Mouse (Mus musculus) hindbrain, embryonic 13.5 days (tissue): Measurements from ENCODE around the gene Bbs4. TPM values are rescaled to one million over a fixed set of nuclear protein-coding genes. Genes with fewer than 3 reads are reported as not detected.

Source experiments
- ATAC-seq: fragments of 200-750 bp; cut with Nextera tagmentation; 2 replicates; pipeline ENCODE4 v1.8.0; 2017; ENCODE audit warnings: moderate TSS enrichment; ENCODE audit not compliant: low FRiP score
- H3K27ac ChIP-seq: fragments of 300-500 bp; sonication (generic); 2 replicates; pipeline ENCODE4 v1.5.1; 2015; ENCODE audit warnings: inconsistent platforms, mild to moderate bottlenecking, moderate library complexity
- H3K27me3 ChIP-seq: fragments of 300-500 bp; sonication (generic); 2 replicates; pipeline ENCODE4 v1.6.1; 2015; ENCODE audit warnings: mild to moderate bottlenecking, inconsistent platforms
- H3K36me3 ChIP-seq: fragments of 300-500 bp; sonication (generic); 2 replicates; pipeline ENCODE4 v1.6.1; 2015; ENCODE audit warnings: mild to moderate bottlenecking, inconsistent platforms
- H3K4me1 ChIP-seq: fragments of 300-500 bp; sonication (generic); replicated peaks from 2 replicates; pipeline ENCODE4 v1.6.1; 2015; ENCODE audit warnings: inconsistent platforms
- H3K4me2 ChIP-seq: fragments of 300-500 bp; sonication (generic); 2 replicates; pipeline ENCODE4 v1.6.1; 2015; ENCODE audit warnings: inconsistent platforms, mild to moderate bottlenecking, moderate library complexity
- H3K4me3 ChIP-seq: fragments of 300-500 bp; sonication (generic); 2 replicates; pipeline ENCODE4 v1.5.1; 2015; ENCODE audit warnings: mild to moderate bottlenecking, inconsistent platforms
- H3K9ac ChIP-seq: fragments of 300-500 bp; sonication (generic); 2 replicates; pipeline ENCODE4 v1.6.1; 2015; ENCODE audit warnings: mild to moderate bottlenecking, inconsistent platforms
- H3K9me3 ChIP-seq: fragments of 300-500 bp; sonication (generic); 2 replicates; pipeline ENCODE4 v1.6.1; 2016; ENCODE audit warnings: inconsistent platforms
- WGBS: fragments of 180-500 bp; shearing (Covaris S2); methylation state at CpG from one replicate; pipeline ENCODE4 v1.1.7; 2015; 5-methylcytosine and 5-hydroxymethylcytosine counted together
- polyA plus RNA-seq: library from polyadenylated mRNA; unstranded; fragments of >200 nt; fragmentation: Nextera tagmentation; extraction: Ambion mirVana; gene quantifications from 2 replicates; pipeline ENCODE4 v1.2.1, GENCODE M21; 2015

Gene Bbs4
- polyA plus RNA-seq, 1 experiment from 2014 or later, result 36.6 TPM

GRCm38 (mm10) chr9:59290957-59291687 is 62.2 kb downstream of the Bbs4 start, which contains the start of gene Adpgk:
Adpgk (plus strand) TSS chr9:59291558.
- Histone ChIP-seq H3K4me3 (peak within 1 kb of the TSS; percentile 89), H3K36me3 (no peaks in the 10 kb centered on the region), H3K27ac (peak within 1 kb of the TSS; percentile 97), H3K9ac (peak within 1 kb of the TSS; percentile 83), H3K4me2 (peak within 1 kb of the TSS; percentile 63), H3K4me1 (peaks cover 28% of the 10 kb centered on the region), H3K27me3 (no peaks in the 10 kb centered on the region), H3K9me3 (no peaks in the 10 kb centered on the region)
- peak; percentile 98 for ATAC-seq
- WGBS, result 1% methylated on average over 58 of the region's 58 CpGs

DNA sequence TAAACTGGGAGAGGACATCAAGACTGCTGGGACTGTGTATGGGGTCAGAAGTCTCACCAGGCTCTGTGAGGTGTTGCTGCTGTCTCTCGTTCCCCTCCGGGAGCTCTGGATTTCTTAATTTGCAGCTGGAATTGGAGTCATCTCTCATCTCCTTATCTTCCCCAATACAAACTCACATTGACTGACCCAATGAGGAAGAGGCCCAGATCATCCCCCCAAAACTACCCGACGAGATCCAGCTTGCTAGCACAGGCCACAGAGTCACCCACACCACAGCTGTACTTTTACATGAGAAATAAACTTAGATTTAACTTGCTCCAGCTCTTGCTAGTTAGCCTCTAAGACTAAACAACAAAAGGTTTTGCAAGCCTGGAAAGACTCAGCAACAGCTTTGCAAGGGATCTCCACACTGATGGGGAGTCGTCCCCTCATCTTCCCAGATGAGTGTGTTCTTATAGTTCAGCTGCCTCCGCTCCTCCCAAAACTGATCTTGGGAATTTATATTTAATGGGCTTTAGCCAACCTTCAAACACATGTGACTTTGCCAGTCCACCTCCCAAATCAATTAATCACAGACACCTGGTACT is 63.7 kb downstream of the Bbs4 start:
- Histone ChIP-seq H3K9ac (no peak overlapping the region), H3K36me3 (no peaks in the 10 kb centered on the region), H3K4me2 (no peak overlapping the region), H3K27ac (peak overlapping the region; percentile 97; the same call in 1 of the 2 replicates), H3K4me3 (no peak overlapping the region), H3K4me1 (peaks cover 28% of the 10 kb centered on the region), H3K27me3 (no peaks in the 10 kb centered on the region), H3K9me3 (no peaks in the 10 kb centered on the region)
- no peak for ATAC-seq
- 82% methylated on average over 6 of the region's 6 CpGs for WGBS

GRCm38 (mm10) chr9:59288685-59289410 is 64.5 kb downstream of the Bbs4 start:
- no peaks in the 10 kb centered on the region for H3K9me3 ChIP-seq
- no peaks in the 10 kb centered on the region for H3K27me3 ChIP-seq
- H3K9ac ChIP-seq, result no peak overlapping the region
- no peak overlapping the region for H3K4me2 ChIP-seq
- 64% methylated on average over 3 of the region's 3 CpGs for WGBS
- peak overlapping the region; percentile 49; the same call in 1 of the 2 replicates for H3K27ac ChIP-seq
- no peak for ATAC-seq
- H3K36me3 ChIP-seq, result no peaks in the 10 kb centered on the region
- H3K4me3 ChIP-seq, result no peak overlapping the region
- peaks cover 28% of the 10 kb centered on the region for H3K4me1 ChIP-seq

DNA sequence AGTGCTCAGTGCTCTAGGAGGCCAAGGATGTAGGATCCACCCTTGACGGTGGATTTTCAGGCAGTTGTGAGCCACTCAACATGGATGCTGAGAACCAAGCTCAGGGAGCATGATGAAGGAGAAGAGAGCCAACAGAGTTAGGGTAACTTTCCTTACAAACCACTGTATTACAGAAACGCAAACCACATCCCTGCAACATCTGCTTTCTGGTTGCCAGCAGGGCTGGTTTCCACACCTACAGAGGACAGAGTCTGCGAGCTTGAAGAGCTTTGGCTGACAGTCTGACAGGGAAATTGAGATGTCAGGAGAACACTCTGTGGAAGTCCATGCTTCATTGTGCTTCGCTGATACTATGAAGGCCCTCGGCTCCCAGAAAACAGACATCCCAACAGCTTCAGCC is 65.2 kb downstream of the Bbs4 start:
- Histone ChIP-seq H3K9ac (no peak overlapping the region), H3K4me2 (no peak overlapping the region), H3K27me3 (no peaks in the 10 kb centered on the region), H3K4me1 (peaks cover 23% of the 10 kb centered on the region), H3K9me3 (no peaks in the 10 kb centered on the region), H3K4me3 (no peak overlapping the region), H3K36me3 (no peaks in the 10 kb centered on the region), H3K27ac (no peak overlapping the region)
- 79% methylated on average over 5 of the region's 5 CpGs for WGBS
- no peak for ATAC-seq

- Histone ChIP-seq H3K36me3 (no peaks in the 10 kb centered on the region), H3K27me3 (no peaks in the 10 kb centered on the region), H3K9me3 (no peaks in the 10 kb centered on the region), H3K4me3 (no peak overlapping the region), H3K9ac (no peak overlapping the region), H3K27ac (no peak overlapping the region), H3K4me1 (peaks cover 13% of the 10 kb centered on the region; the same call in 1 of the 2 replicates), H3K4me2 (no peak overlapping the region)
- 66% methylated on average over 6 of the region's 6 CpGs for WGBS
- no peak for ATAC-seq
These were observed 67.7 kb downstream of the Bbs4 start for GRCm38 (mm10) chr9:59285614-59286013.

DNA sequence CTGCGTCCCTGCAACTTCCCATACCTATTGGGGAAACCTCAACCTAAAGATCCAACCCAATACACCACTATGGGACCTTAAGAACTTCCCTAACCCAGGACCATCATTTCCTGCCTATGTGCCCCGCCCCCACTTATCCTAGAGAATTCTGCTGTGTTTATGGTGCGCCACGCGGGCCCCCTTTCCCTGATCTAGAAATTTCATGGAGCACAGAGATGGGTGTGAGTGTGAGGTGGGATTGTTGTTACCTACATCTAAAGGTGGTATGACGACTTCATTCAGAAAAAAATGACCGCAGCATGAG is 70.7 kb downstream of the Bbs4 start:
- Histone ChIP-seq H3K9me3 (no peaks in the 10 kb centered on the region), H3K27me3 (no peaks in the 10 kb centered on the region), H3K4me3 (no peak overlapping the region), H3K4me1 (peaks cover 4% of the 10 kb centered on the region; the same call in 1 of the 2 replicates), H3K9ac (no peak overlapping the region), H3K4me2 (peak overlapping the region; percentile 36), H3K36me3 (no peaks in the 10 kb centered on the region), H3K27ac (no peak overlapping the region)
- WGBS, result 60% methylated on average over 7 of the region's 7 CpGs
- ATAC-seq, result 0 out of 2 replicates have a peak, but pooled peaks have one; percentile 13

DNA sequence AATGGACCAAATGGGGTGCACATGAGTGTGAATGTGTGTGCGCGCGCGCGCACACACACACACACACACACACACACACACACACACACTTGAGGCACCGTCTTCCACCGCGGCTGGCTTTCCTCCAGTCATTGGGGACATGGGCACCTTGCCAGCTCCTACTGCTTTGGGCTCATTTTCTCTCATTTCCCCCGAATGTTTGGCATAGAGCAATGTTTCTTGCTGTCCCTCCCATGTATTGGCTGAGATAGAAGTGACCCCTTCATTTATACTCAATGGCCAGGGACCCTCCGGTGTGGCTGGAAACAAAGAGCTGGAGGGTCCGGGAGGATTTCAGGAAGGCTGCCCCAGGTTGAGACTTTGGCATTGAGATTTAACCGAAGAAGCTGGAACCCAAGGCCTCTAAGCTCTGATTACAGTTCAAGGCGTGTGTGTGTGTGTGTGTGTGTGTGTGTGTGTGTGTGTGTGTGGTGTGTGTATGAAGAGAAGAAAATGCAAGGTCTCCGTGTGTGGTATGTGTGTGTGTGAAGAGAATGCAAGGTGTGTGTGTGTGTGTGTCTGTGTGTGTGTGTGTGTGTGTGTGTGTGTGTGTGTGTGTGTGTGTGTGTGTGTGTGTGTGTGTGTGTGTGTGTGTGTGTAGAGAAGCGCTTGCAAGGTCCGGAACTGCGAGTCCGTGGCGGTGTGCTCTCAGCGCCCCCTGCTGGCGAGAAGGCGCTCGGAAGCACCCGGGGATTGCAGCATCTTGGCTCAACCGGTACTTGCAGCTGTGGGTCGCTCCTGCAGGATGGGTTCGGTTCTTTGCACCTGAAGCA is 71.2 kb downstream of the Bbs4 start:
- Histone ChIP-seq H3K36me3 (no peaks in the 10 kb centered on the region), H3K27ac (0 out of 2 replicates have a peak overlapping the region, but pooled peaks have one; percentile 5), H3K27me3 (no peaks in the 10 kb centered on the region), H3K9ac (no peak overlapping the region), H3K4me2 (peak overlapping the region; percentile 36), H3K4me1 (peaks cover 4% of the 10 kb centered on the region; the same call in 1 of the 2 replicates), H3K4me3 (no peak overlapping the region), H3K9me3 (no peaks in the 10 kb centered on the region)
- ATAC-seq, result 0 out of 2 replicates have a peak, but pooled peaks have one; percentile 59
- 35% methylated on average over 27 of the region's 27 CpGs for WGBS

DNA sequence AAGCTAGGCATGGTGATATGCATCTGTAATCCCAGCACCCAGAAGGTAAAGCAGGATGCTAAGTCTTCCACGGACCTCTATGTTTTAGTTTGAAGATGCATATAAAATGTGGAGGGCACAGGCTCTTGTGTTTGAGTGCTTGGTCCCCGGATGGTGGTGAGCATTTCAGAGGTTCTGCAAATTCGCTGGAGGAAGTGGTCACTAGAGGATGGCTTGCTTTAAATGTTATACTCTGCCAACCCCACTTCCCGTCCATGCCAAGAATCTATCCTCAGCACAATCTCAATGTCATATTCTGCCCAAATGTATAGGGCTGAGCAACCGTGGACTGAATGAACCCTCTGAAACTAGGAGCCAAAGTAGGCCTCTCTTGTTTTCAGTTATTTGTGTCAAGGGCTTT is 72.4 kb downstream of the Bbs4 start:
- Histone ChIP-seq H3K27me3 (no peaks in the 10 kb centered on the region), H3K4me2 (no peak overlapping the region), H3K36me3 (no peaks in the 10 kb centered on the region), H3K4me3 (no peak overlapping the region), H3K9ac (no peak overlapping the region), H3K9me3 (no peaks in the 10 kb centered on the region), H3K4me1 (peaks cover 4% of the 10 kb centered on the region; the same call in 1 of the 2 replicates), H3K27ac (no peak overlapping the region)
- ATAC-seq, result no peak
- 94% methylated on average over 5 of the region's 5 CpGs for WGBS

- Histone ChIP-seq H3K27me3 (no peaks in the 10 kb centered on the region), H3K4me1 (peaks cover 4% of the 10 kb centered on the region; the same call in 1 of the 2 replicates), H3K4me2 (no peak overlapping the region), H3K9ac (no peak overlapping the region), H3K4me3 (no peak overlapping the region), H3K9me3 (no peaks in the 10 kb centered on the region), H3K27ac (no peak overlapping the region), H3K36me3 (no peaks in the 10 kb centered on the region)
- 86% methylated on average over 5 of the region's 5 CpGs for WGBS
- ATAC-seq, result no peak
These were observed 74.6 kb downstream of the Bbs4 start for GRCm38 (mm10) chr9:59278694-59279093.

GRCm38 (mm10) chr9:59278199-59278598 is 75.1 kb downstream of the Bbs4 start:
- Histone ChIP-seq H3K36me3 (no peaks in the 10 kb centered on the region), H3K4me1 (peaks cover 4% of the 10 kb centered on the region; the same call in 1 of the 2 replicates), H3K4me3 (no peak overlapping the region), H3K27me3 (no peaks in the 10 kb centered on the region), H3K9ac (no peak overlapping the region), H3K9me3 (no peaks in the 10 kb centered on the region), H3K4me2 (no peak overlapping the region), H3K27ac (no peak overlapping the region)
- ATAC-seq, result no peak
- 95% methylated on average over 2 of the region's 2 CpGs for WGBS

- no peak overlapping the region for H3K27ac ChIP-seq
- 87% methylated on average over 19 of the region's 19 CpGs for WGBS
These were observed 78.4 kb downstream of the Bbs4 start for GRCm38 (mm10) chr9:59274846-59275455.

More at GRCm38 (mm10) chr9:59274846-59275455, 78.4 kb downstream of the Bbs4 start:
- H3K4me2 ChIP-seq, result no peak overlapping the region
- no peaks in the 10 kb centered on the region for H3K36me3 ChIP-seq
- no peak for ATAC-seq
- no peaks in the 10 kb centered on the region for H3K4me1 ChIP-seq
- no peaks in the 10 kb centered on the region for H3K27me3 ChIP-seq
- no peak overlapping the region for H3K4me3 ChIP-seq
- no peaks in the 10 kb centered on the region for H3K9me3 ChIP-seq
- H3K9ac ChIP-seq, result no peak overlapping the region
